ENCODE assay signal across 8 mouse cellular contexts in the genomic region with DNA sequence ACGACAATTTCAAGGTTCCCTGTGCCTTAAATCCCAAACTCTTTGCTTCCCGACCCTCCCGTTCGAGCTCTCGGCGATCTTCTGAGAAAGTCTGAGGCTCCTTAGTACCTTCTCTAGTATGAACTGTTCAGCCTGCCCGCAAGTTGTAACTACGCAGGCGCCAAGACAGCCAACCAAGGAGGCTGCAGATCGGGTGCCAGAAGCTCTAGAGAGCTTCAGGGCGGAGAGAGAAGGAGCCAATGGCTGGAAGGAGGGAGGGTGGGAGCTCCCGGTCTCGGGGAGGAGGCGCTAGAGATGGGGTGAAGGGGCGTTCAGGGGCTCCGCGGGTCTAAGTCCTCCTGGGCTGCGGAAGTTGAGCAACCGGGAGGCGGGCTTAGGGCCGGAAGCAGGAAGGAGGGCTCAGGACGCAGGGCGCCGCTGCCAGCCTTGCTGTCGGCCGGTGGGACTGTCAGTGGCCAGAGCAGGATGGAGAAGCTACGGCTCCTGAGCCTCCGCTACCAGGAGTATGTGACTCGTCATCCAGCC. TPM values are rescaled to one million over a fixed set of nuclear protein-coding genes. Genes with fewer than 3 reads are reported as not detected.
A peak's percentile ranks its signal among the peaks of the same experiment; 100 is the strongest.
DNase-seq lines count a peak whose midpoint lies in the region; ATAC-seq lines count a peak whose summit lies in the region.

No protein-coding gene starts in this region.

- peak overlapping the region; percentile 80 for H3K27ac ChIP-seq in hindbrain, embryonic 16.5 days (ENCODE audit: low read depth, low read length)
- H3K27ac ChIP-seq in macrophage: peak overlapping the region; percentile 67

- no peaks in the 10 kb centered on the region for H3K9me3 ChIP-seq in hindbrain, embryonic 16.5 days (ENCODE audit: control insufficient read depth, low read length)

- H3K4me1 ChIP-seq in hindbrain, embryonic 16.5 days (ENCODE audit: control insufficient read depth, insufficient read depth, low read depth, low read length): peaks cover 38% of the 10 kb centered on the region

- peak overlapping the region; percentile 74 for H3K9ac ChIP-seq in hindbrain, embryonic 16.5 days (ENCODE audit: low read depth, low read length)

- peak overlapping the region; percentile 77 for H3K4me3 ChIP-seq in hindbrain, embryonic 16.5 days (ENCODE audit: low read length)
- H3K4me3 ChIP-seq in macrophage (ENCODE audit: inconsistent target): peak overlapping the region; percentile 97

- WGBS in hindbrain, embryonic 16.5 days: under 1% methylated on average over 28 of the region's 29 CpGs
- WGBS in macrophage (ENCODE audit: missing documents): under 1% methylated on average over 29 of the region's 29 CpGs

- peaks cover 4% of the 10 kb centered on the region; the same call in 1 of the 2 replicates for H3K27me3 ChIP-seq in hindbrain, embryonic 16.5 days (replicated peaks; ENCODE audit: control insufficient read depth, insufficient read depth, low read length)

- peaks cover 21% of the 10 kb centered on the region; the same call in 1 of the 2 replicates for H3K79me2 ChIP-seq in macrophage (ENCODE audit: inconsistent target)

- peak overlapping the region; percentile 69 for H3K4me2 ChIP-seq in hindbrain, embryonic 16.5 days (ENCODE audit: low read length)

- ATAC-seq in hindbrain, embryonic 16.5 days: peak; percentile 96

- DNase-seq in WW6 (ENCODE audit: low read depth, low spot score): peak; percentile 90
- peak; percentile 75 to 87 for DNase-seq in cerebellum, postnatal 4 days (ENCODE audit: low spot score in 2 of 2)
- DNase-seq in gastrocnemius, adult 18-20 months (ENCODE audit: low spot score): peak; percentile 97
- peak; percentile 89 to 93 for DNase-seq in left cerebral cortex, adult 18-20 months (ENCODE audit: low spot score in 2 of 2)
- peak; percentile 98 for DNase-seq in right cerebral cortex, adult 18-20 months
- peak; percentile 84 for DNase-seq in urinary bladder, postnatal 10 days (ENCODE audit: low spot score)

- peaks cover 11% of the 10 kb centered on the region for H3K36me3 ChIP-seq in hindbrain, embryonic 16.5 days (ENCODE audit: control insufficient read depth, insufficient read depth, low read length)
- peaks cover 28% of the 10 kb centered on the region for H3K36me3 ChIP-seq in macrophage (ENCODE audit: inconsistent target)

RNA-seq across cellular contexts. Expression of gene Large2, which starts 0.5 kb away (rescaled TPM):
- total RNA-seq in gastrocnemius, adult 18-20 months (2021): under 1 TPM in 1 of 2 experiments, not detected in 1; 0.57 TPM
- 1.7 and 2.3 TPM in 2 replicates for polyA plus RNA-seq in hindbrain, embryonic 16.5 days (2015; fragmentation: Nextera tagmentation; extraction: Ambion mirVana)
- 1 to 10 TPM in 1 of 2 experiments, not detected in 1; 1.0 TPM for total RNA-seq in left cerebral cortex, adult 18-20 months (2021)
- not detected for total RNA-seq in macrophage (2018; cell fraction: chromatin; rRNA removed)
- total RNA-seq in macrophage (2018; cell fraction: cytosol; rRNA removed): not detected
- total RNA-seq in macrophage (2018; cell fraction: nucleus; rRNA removed): not detected
- polyA plus RNA-seq in macrophage (2018): not detected in 3 replicates

RNA-seq across cellular contexts. Expression of gene Pex16, which starts 0.7 kb away (rescaled TPM):
- 10 to 100 TPM; 18.6 to 20.0 TPM for total RNA-seq in gastrocnemius, adult 18-20 months (2021)
- 43.5 and 45.6 TPM in 2 replicates for polyA plus RNA-seq in hindbrain, embryonic 16.5 days (2015; fragmentation: Nextera tagmentation; extraction: Ambion mirVana)
- total RNA-seq in left cerebral cortex, adult 18-20 months (2021): 10 to 100 TPM; 27.3 to 29.1 TPM
- total RNA-seq in macrophage (2018; cell fraction: chromatin; rRNA removed): 10 to 100 TPM; 13.2 to 66.6 (median 39.2) TPM
- 10 to 100 TPM; 10.3 to 36.5 (median 19.9) TPM for total RNA-seq in macrophage (2018; cell fraction: cytosol; rRNA removed)
- 10 to 100 TPM; 13.0 to 44.1 (median 26.0) TPM for total RNA-seq in macrophage (2018; cell fraction: nucleus; rRNA removed)
- polyA plus RNA-seq in macrophage (2018): 5.9 to 14.5 TPM (median 11.3 TPM) in 3 replicates

RNA-seq across cellular contexts. Expression of gene 1700029I15Rik, which starts 7.2 kb away (rescaled TPM):
- under 1 TPM; 0.66 to 0.73 TPM for total RNA-seq in gastrocnemius, adult 18-20 months (2021)
- polyA plus RNA-seq in hindbrain, embryonic 16.5 days (2015; fragmentation: Nextera tagmentation; extraction: Ambion mirVana): 5.8 and 7.7 TPM in 2 replicates
- total RNA-seq in left cerebral cortex, adult 18-20 months (2021): 1 to 10 TPM; 3.8 to 5.9 TPM
- 10 to 100 TPM in 21 of 26 experiments, 1 to 10 TPM in 5; 6.5 to 27.0 (median 13.9) TPM for total RNA-seq in macrophage (2018; cell fraction: chromatin; rRNA removed)
- total RNA-seq in macrophage (2018; cell fraction: cytosol; rRNA removed): 1 to 10 TPM in 9 of 26 experiments, under 1 TPM in 17; 0.24 to 2.5 (median 0.62) TPM
- total RNA-seq in macrophage (2018; cell fraction: nucleus; rRNA removed): 10 to 100 TPM in 8 of 26 experiments, 1 to 10 TPM in 18; 3.4 to 13.4 (median 7.7) TPM
- 0.50 to 0.61 TPM (median 0.60 TPM) in 3 replicates for polyA plus RNA-seq in macrophage (2018)

RNA-seq across cellular contexts. Expression of gene Mapk8ip1, which starts 25.9 kb away (rescaled TPM):
- total RNA-seq in gastrocnemius, adult 18-20 months (2021): 1 to 10 TPM; 2.8 to 2.9 TPM
- polyA plus RNA-seq in hindbrain, embryonic 16.5 days (2015; fragmentation: Nextera tagmentation; extraction: Ambion mirVana): 112 and 130 TPM in 2 replicates
- 100 to 1,000 TPM; 345 to 351 TPM for total RNA-seq in left cerebral cortex, adult 18-20 months (2021)
- total RNA-seq in macrophage (2018; cell fraction: chromatin; rRNA removed): 1 to 10 TPM in 1 of 26 experiments, under 1 TPM in 4, not detected in 21; 0.25 to 1.6 (median 0.50) TPM
- total RNA-seq in macrophage (2018; cell fraction: cytosol; rRNA removed): under 1 TPM in 25 of 26 experiments, not detected in 1; 0.10 to 0.27 (median 0.15) TPM
- under 1 TPM in 3 of 26 experiments, not detected in 23; 0.24 to 0.75 (median 0.33) TPM for total RNA-seq in macrophage (2018; cell fraction: nucleus; rRNA removed)
- polyA plus RNA-seq in macrophage (2018): 0.09 to 0.12 TPM in 2 of 3 replicates, not detected in the other

RNA-seq across cellular contexts. Expression of gene Cry2, which starts 58.7 kb away (rescaled TPM):
- 10 to 100 TPM; 18.5 to 21.2 TPM for total RNA-seq in gastrocnemius, adult 18-20 months (2021)
- polyA plus RNA-seq in hindbrain, embryonic 16.5 days (2015; fragmentation: Nextera tagmentation; extraction: Ambion mirVana): 51.4 and 53.2 TPM in 2 replicates
- total RNA-seq in left cerebral cortex, adult 18-20 months (2021): 100 to 1,000 TPM; 124 to 136 TPM
- 10 to 100 TPM in 23 of 26 experiments, 1 to 10 TPM in 3; 8.8 to 28.9 (median 20.4) TPM for total RNA-seq in macrophage (2018; cell fraction: chromatin; rRNA removed)
- total RNA-seq in macrophage (2018; cell fraction: cytosol; rRNA removed): 1 to 10 TPM; 1.6 to 4.4 (median 3.1) TPM
- 10 to 100 TPM in 16 of 26 experiments, 1 to 10 TPM in 10; 5.3 to 24.1 (median 10.9) TPM for total RNA-seq in macrophage (2018; cell fraction: nucleus; rRNA removed)
- 2.4 to 3.5 TPM (median 3.0 TPM) in 3 replicates for polyA plus RNA-seq in macrophage (2018)

Comparison
In these comparisons a context has a peak if more than half of its experiments do, and no peak if none do; other contexts are left out.
1. Peak in every context shown above with its lines: DNase-seq, ATAC-seq, H3K4me3 ChIP-seq and H3K27ac ChIP-seq.